Mouse (Mus musculus) liver, adult 2 months (tissue): Measurements from ENCODE around the gene Susd6. TPM values are rescaled to one million over a fixed set of nuclear protein-coding genes. Genes with fewer than 3 reads are reported as not detected.
A peak's percentile ranks its signal among the peaks of the same experiment; 100 is the strongest.

Source experiments
- DNase-seq: peaks from one replicate; pipeline ENCODE4 v3.0.0-alpha.2; 2011; ENCODE audit warnings: low read depth, low spot score; ENCODE audit errors: extremely low read depth
- H3K27ac ChIP-seq: fragments of 200-500 bp; replicated peaks from 2 replicates; pipeline ENCODE4 v1.5.1; 2012; ENCODE audit warnings: low read depth, mild to moderate bottlenecking, control low read depth, inconsistent platforms, low read length; ENCODE audit not compliant: insufficient read depth
- H3K27me3 ChIP-seq: fragments of 200-500 bp; 2 replicates; pipeline ENCODE4 v1.6.1; 2012; ENCODE audit warnings: mild to moderate bottlenecking, moderate library complexity, low read length, inconsistent platforms; ENCODE audit not compliant: control insufficient read depth, insufficient read depth
- H3K36me3 ChIP-seq: fragments of 200-500 bp; 2 replicates; pipeline ENCODE4 v1.6.1; 2012; ENCODE audit warnings: low read length, inconsistent platforms; ENCODE audit not compliant: control insufficient read depth, insufficient read depth
- H3K4me1 ChIP-seq: fragments of 200-500 bp; 2 replicates; pipeline ENCODE4 v1.6.1; 2011; ENCODE audit warnings: low read length; ENCODE audit not compliant: control insufficient read depth, insufficient read depth
- H3K4me3 ChIP-seq: fragments of 200-500 bp; 2 replicates; pipeline ENCODE4 v1.5.1; 2011; ENCODE audit warnings: low read depth, mild to moderate bottlenecking, control low read depth, low read length, moderate library complexity; ENCODE audit not compliant: insufficient read depth
- H3K79me2 ChIP-seq: fragments of 200-500 bp; 2 replicates; pipeline ENCODE4 v1.6.1; 2012; ENCODE audit warnings: inconsistent platforms, mild to moderate bottlenecking, low read length, moderate library complexity; ENCODE audit not compliant: control insufficient read depth, insufficient read depth
- H3K9ac ChIP-seq: fragments of 200-500 bp; 2 replicates; pipeline ENCODE4 v1.6.1; 2012; ENCODE audit warnings: low read depth, mild to moderate bottlenecking, control low read depth, inconsistent platforms, low read length
- CTCF ChIP-seq: fragments of 200-500 bp; IDR thresholded peaks from 2 replicates; pipeline ENCODE4 v1.5.1; 2011; ENCODE audit warnings: low read depth, low read length, control low read depth
- POLR2A ChIP-seq: fragments of 200-500 bp; IDR thresholded peaks from 2 replicates; pipeline ENCODE4 v1.6.1; 2011; ENCODE audit warnings: low read length, control low read depth; ENCODE audit not compliant: insufficient read depth; ENCODE audit errors: extremely low read depth
- WGBS: fragments of 180-500 bp; shearing (Covaris S2); methylation state at CpG from one replicate; pipeline ENCODE4 v1.1.7; 2018; 5-methylcytosine and 5-hydroxymethylcytosine counted together
- polyA plus RNA-seq: library from polyadenylated mRNA; depleted of rRNA; stranded (reverse); fragments of >200 nt; gene quantifications from 2 replicates; pipeline ENCODE4 v1.2.3, GENCODE M21; 2012
- total RNA-seq: library from RNA; depleted of rRNA; stranded (reverse); fragments of >200 nt; gene quantifications from 2 replicates; pipeline ENCODE4 v1.2.3, GENCODE M21; 2014

Gene Susd6
- total and polyA plus RNA-seq, 2 experiments = 20.1 to 22.3 TPM

- no peaks in the 10 kb centered on the region for H3K36me3 ChIP-seq
- H3K4me3 ChIP-seq = no peak overlapping the region
- H3K79me2 ChIP-seq = no peaks in the 10 kb centered on the region
- H3K27ac ChIP-seq = no peak overlapping the region
- H3K27me3 ChIP-seq = no peaks in the 10 kb centered on the region
- peaks cover under 1% of the 10 kb centered on the region; the same call in 1 of the 2 replicates for H3K4me1 ChIP-seq
- peak; percentile 48 for DNase-seq
- WGBS = 64% methylated on average over 7 of the region's 7 CpGs
- no peak overlapping the region for H3K9ac ChIP-seq
- peak; percentile 85 for TF ChIP-seq CTCF
- TF ChIP-seq POLR2A = no peak
These were observed 127.5 kb downstream of the Susd6 start for GRCm38 (mm10) chr12:80917764-80918163.

- DNase-seq = no peak
- Histone ChIP-seq H3K27me3 (no peaks in the 10 kb centered on the region), H3K9ac (no peak overlapping the region), H3K27ac (no peak overlapping the region), H3K4me1 (peaks cover 21% of the 10 kb centered on the region), H3K36me3 (no peaks in the 10 kb centered on the region), H3K79me2 (no peaks in the 10 kb centered on the region), H3K4me3 (no peak overlapping the region)
- WGBS = 94% methylated on average over 5 of the region's 5 CpGs
- TF ChIP-seq CTCF (no peak), POLR2A (no peak)
These were observed 131.0 kb downstream of the Susd6 start for GRCm38 (mm10) chr12:80921301-80921700.

- H3K27ac ChIP-seq = no peak overlapping the region
- H3K36me3 ChIP-seq = no peaks in the 10 kb centered on the region
- no peak for DNase-seq
- H3K9ac ChIP-seq = no peak overlapping the region
- H3K79me2 ChIP-seq = no peaks in the 10 kb centered on the region
- no peak for TF ChIP-seq POLR2A
- TF ChIP-seq CTCF = no peak
- H3K4me3 ChIP-seq = no peak overlapping the region
- WGBS = 12% methylated on average over 7 of the region's 7 CpGs
- H3K4me1 ChIP-seq = peaks cover 21% of the 10 kb centered on the region
- no peaks in the 10 kb centered on the region for H3K27me3 ChIP-seq
These were observed 132.6 kb downstream of the Susd6 start for GRCm38 (mm10) chr12:80922869-80923268.

- peaks cover 22% of the 10 kb centered on the region for H3K4me1 ChIP-seq
- no peaks in the 10 kb centered on the region for H3K79me2 ChIP-seq
- DNase-seq = no peak
- no peak overlapping the region for H3K4me3 ChIP-seq
- no peaks in the 10 kb centered on the region for H3K27me3 ChIP-seq
- H3K9ac ChIP-seq = no peak overlapping the region
- no peaks in the 10 kb centered on the region for H3K36me3 ChIP-seq
- 42% methylated on average over 5 of the region's 5 CpGs for WGBS
- TF ChIP-seq POLR2A (no peak), CTCF (no peak)
- H3K27ac ChIP-seq = no peak overlapping the region
These were observed 133.3 kb downstream of the Susd6 start for GRCm38 (mm10) chr12:80923602-80924001.

GRCm38 (mm10) chr12:80924205-80924604 is 133.9 kb downstream of the Susd6 start:
- 67% methylated on average over 3 of the region's 3 CpGs for WGBS
- Histone ChIP-seq H3K4me1 (peaks cover 25% of the 10 kb centered on the region), H3K36me3 (no peaks in the 10 kb centered on the region), H3K4me3 (no peak overlapping the region), H3K27me3 (no peaks in the 10 kb centered on the region), H3K9ac (no peak overlapping the region), H3K27ac (no peak overlapping the region), H3K79me2 (no peaks in the 10 kb centered on the region)
- DNase-seq = peak; percentile 49
- TF ChIP-seq POLR2A (no peak), CTCF (no peak)

- H3K36me3 ChIP-seq = no peaks in the 10 kb centered on the region
- whole genome bisulfite sequencing = 16% methylated on average over 7 of the region's 7 CpGs
- H3K79me2 ChIP-seq = no peaks in the 10 kb centered on the region
- H3K9ac ChIP-seq = no peak overlapping the region
- peaks cover 33% of the 10 kb centered on the region for H3K4me1 ChIP-seq
- H3K4me3 ChIP-seq = no peak overlapping the region
- TF ChIP-seq POLR2A (no peak), CTCF (no peak)
- peak; percentile 90 for DNase-seq
- H3K27me3 ChIP-seq = no peaks in the 10 kb centered on the region
- H3K27ac ChIP-seq = peak overlapping the region; percentile 96
These were observed 135.6 kb downstream of the Susd6 start for GRCm38 (mm10) chr12:80925919-80926318.
